Mouse (Mus musculus) spleen, adult 18-20 months (tissue): ENCODE measurements around the gene Abca17.
A peak's percentile ranks its signal among the peaks of the same experiment; 100 is the strongest.

ENCODE experiments used
- DNase-seq, 2 experiments: peaks; one replicate each; pipeline ENCODE4 v3.0.0; 2022; ENCODE audit warnings: mixed read lengths in 2 of 2

Abca17 gene

GRCm38 (mm10) chr17:24350926-24351759 is at the start of gene Abca17:
Gene Abca17 (minus strand): TSS chr17:24351068.
- DNase-seq, result peak; percentile 13 to 39

- no peak for DNase-seq
Observed at GRCm38 (mm10) chr17:24394456-24394855, 43.6 kb upstream of the Abca17 start.

- no peak for DNase-seq
Observed at GRCm38 (mm10) chr17:24393527-24393926, 42.7 kb upstream of the Abca17 start.

GRCm38 (mm10) chr17:24391149-24391548 is 40.3 kb upstream of the Abca17 start:
- peak in 1 of 2 experiments; percentile 9 for DNase-seq

- DNase-seq, result peak in 1 of 2 experiments; percentile 39
Observed at GRCm38 (mm10) chr17:24389865-24390264, 39.0 kb upstream of the Abca17 start.

- no peak for DNase-seq
Observed at GRCm38 (mm10) chr17:24388711-24389110, 37.8 kb upstream of the Abca17 start.

- DNase-seq, result no peak
Observed at GRCm38 (mm10) chr17:24383789-24384188, 32.9 kb upstream of the Abca17 start.

GRCm38 (mm10) chr17:24378496-24378895 is 27.6 kb upstream of the Abca17 start:
- no peak for DNase-seq

GRCm38 (mm10) chr17:24375886-24376285 is 25.0 kb upstream of the Abca17 start:
- no peak for DNase-seq

- DNase-seq, result no peak
Observed at GRCm38 (mm10) chr17:24375094-24375712, 24.3 kb upstream of the Abca17 start.

- DNase-seq, result no peak
Observed at GRCm38 (mm10) chr17:24365863-24366262, 15.0 kb upstream of the Abca17 start.

- no peak for DNase-seq
Observed at GRCm38 (mm10) chr17:24364461-24364860, 13.6 kb upstream of the Abca17 start.

- no peak for DNase-seq
Observed at GRCm38 (mm10) chr17:24362527-24362926, 11.7 kb upstream of the Abca17 start.

- no peak for DNase-seq
Observed at GRCm38 (mm10) chr17:24361291-24361690, 10.4 kb upstream of the Abca17 start.

- no peak for DNase-seq
Observed at GRCm38 (mm10) chr17:24360841-24361240, 10.0 kb upstream of the Abca17 start.

GRCm38 (mm10) chr17:24359903-24360302 is 9.0 kb upstream of the Abca17 start:
- DNase-seq, result no peak

- DNase-seq, result no peak
Observed at GRCm38 (mm10) chr17:24359006-24359405, 8.1 kb upstream of the Abca17 start.

- DNase-seq, result no peak
Observed at GRCm38 (mm10) chr17:24355284-24355683, 4.4 kb upstream of the Abca17 start.

GRCm38 (mm10) chr17:24353960-24354359 is 3.1 kb upstream of the Abca17 start:
- DNase-seq, result no peak

GRCm38 (mm10) chr17:24352370-24353194 is 1.7 kb upstream of the Abca17 start:
- no peak for DNase-seq

- DNase-seq, result peak; percentile 96
Observed at GRCm38 (mm10) chr17:24351760-24352357, 991 bp upstream of the Abca17 start, which contains the start of gene Abca3. Gene Abca3 (plus strand): TSS chr17:24351950.

- DNase-seq, result no peak
Observed at GRCm38 (mm10) chr17:24349176-24349575, 1.7 kb downstream of the Abca17 start.

GRCm38 (mm10) chr17:24346831-24347230 is 4.0 kb downstream of the Abca17 start:
- no peak for DNase-seq
